Mouse (Mus musculus) spleen, postnatal 14 days (tissue): ENCODE data around the gene Bhlha15.

ENCODE experiments used
- DNase-seq, 2 experiments: peaks; one replicate each; pipeline ENCODE4 v3.0.0; 2021 to 2022; ENCODE audit warnings: low spot score in 2 of 2

Gene Bhlha15

DNA sequence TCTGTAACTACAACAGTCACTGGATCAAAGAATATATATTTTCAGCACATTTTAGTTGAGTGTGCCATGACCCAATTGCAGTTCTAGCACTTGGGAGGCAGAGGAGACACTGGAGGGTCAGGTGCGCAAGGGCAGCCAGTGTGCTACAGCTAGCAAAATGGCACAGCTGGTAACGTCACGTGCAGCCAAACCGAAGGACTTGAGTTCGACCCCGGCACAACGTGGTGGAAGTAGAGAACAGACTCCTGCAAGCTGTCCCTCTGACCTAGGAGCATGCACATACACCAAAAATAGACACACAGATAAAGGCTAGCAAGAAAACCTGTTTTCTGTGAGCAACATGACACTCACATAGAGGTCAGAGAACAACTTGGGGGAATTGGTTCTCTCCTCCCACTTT is 759 bp upstream of the Bhlha15 start:
- DNase-seq, result no peak

DNA sequence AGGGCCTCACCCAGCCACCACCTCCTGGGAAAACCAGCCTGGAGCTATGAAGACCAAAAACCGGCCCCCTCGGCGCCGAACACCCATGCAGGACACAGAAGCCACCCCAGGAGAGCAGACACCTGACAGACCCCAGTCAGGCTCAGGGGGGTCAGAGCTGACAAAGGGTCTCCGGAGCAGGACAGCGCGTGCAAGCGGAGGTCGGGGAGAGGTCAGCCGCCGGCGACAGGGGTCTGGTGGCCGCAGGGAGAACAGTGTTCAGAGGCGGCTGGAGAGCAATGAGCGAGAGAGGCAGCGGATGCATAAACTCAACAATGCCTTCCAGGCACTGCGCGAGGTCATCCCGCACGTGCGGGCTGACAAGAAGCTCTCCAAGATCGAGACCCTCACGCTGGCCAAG is 940 bp downstream of the Bhlha15 start:
- DNase-seq, result no peak

- DNase-seq, result no peak
Observed at GRCm38 (mm10) chr5:144192673-144193072, 2.6 kb downstream of the Bhlha15 start.

DNA sequence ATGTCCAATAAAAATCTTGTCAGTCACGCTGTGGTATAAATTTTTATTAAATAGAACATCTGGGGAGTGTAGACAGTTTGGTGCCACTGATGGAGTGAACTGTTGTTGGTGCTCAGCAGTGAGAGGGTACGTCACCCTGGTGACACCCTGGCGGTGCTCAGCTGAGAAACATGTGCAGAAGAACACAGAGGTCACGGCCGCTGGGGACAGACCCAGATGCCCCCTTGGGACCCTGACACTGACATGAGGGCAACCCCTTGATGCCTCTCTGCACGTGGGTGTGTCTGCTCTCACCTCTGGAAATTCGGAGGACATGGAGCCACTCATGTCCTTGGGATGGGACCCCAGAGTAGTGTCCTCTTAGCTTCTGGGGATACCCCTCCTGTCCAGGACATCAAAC is 4.3 kb downstream of the Bhlha15 start:
- DNase-seq, result peak in 1 of 2 experiments; percentile 20

DNA sequence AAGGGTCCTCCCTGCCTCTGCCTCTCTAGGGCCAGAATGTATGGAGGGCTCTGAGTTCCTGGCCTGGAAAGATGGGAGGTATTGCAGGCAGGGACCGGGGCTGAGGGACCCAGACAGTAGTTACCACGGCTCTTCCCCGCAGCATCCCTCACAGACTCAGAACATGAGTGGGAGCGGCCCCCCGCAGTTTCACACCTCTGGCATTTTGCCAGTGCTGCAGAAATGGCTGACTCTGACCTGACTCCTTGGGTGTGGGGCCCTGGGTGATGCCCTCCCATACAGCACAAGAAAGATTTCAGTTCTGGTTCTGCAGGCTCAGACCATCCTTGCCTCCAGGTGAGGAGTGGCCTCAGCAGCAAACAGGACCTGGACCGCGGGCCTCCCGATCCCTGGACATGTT is 5.5 kb downstream of the Bhlha15 start:
- DNase-seq, result no peak

DNA sequence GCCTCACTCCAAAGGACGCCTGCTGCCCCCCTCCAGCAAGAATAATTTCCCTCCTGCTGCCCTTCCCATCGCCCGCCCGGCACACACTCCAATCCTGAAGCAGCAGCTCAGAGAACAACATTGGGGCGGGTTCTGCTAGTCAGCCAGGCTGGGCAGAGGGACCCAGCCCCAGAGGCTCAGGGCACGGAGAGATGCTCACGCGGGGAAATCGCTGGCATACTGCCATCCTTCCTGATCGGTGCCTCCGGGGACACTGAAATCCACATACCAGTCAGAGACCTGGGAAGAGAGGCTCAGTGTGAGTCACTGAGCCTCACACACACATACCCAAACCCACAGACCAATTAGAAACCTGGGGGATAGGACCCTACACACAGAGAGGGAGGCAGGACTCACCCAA is 10.5 kb downstream of the Bhlha15 start:
- DNase-seq, result no peak

- no peak for DNase-seq
Observed at GRCm38 (mm10) chr5:144202430-144202829, 12.3 kb downstream of the Bhlha15 start.

GRCm38 (mm10) chr5:144203398-144203959 is 13.4 kb downstream of the Bhlha15 start:
- DNase-seq, result no peak

- DNase-seq, result no peak
Observed at GRCm38 (mm10) chr5:144204303-144204702, 14.2 kb downstream of the Bhlha15 start.

GRCm38 (mm10) chr5:144204911-144205310 is 14.8 kb downstream of the Bhlha15 start:
- no peak for DNase-seq

DNA sequence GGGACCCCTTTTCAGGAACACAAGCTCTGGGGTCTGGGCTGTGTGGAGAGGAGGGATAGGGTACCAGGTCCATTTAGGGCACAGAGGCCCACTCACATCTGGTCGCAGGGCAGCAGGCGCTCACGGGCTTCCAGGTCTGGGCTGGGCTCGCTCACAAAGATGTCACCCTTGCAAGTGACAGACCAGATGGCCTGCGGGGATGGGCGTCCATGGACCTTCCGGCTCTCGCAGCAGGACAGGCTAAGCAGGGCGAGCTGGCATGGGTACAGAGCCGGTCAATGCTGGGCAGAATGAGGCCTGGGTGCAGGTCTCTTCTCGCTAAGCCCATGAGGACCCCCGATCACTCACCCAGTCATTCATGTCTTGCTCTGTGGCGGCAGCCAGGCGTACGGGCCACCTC is 16.0 kb downstream of the Bhlha15 start:
- no peak for DNase-seq

DNA sequence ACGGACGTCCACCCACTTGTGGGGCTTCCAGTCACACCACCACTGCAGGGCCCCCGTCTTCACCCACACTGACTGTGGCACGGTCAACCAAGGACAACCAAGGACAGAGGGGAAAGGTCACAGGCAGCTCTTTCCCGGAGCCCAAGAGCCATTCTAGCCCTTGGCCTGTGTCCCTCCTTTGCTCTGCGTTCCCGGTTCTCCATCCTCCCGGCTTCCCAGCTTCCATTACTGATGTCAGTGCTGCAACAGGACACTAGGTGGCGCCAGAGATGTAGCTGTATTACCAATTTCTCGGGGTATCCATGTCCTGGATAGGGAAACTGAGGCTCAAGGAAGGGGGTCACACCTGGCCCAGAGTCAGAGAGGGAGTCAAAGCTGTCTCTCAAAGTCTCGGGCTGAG is 17.4 kb downstream of the Bhlha15 start:
- peak in 1 of 2 experiments; percentile 22 for DNase-seq

GRCm38 (mm10) chr5:144214453-144214852 is 24.4 kb downstream of the Bhlha15 start:
- DNase-seq, result peak; percentile 31 to 55

DNA sequence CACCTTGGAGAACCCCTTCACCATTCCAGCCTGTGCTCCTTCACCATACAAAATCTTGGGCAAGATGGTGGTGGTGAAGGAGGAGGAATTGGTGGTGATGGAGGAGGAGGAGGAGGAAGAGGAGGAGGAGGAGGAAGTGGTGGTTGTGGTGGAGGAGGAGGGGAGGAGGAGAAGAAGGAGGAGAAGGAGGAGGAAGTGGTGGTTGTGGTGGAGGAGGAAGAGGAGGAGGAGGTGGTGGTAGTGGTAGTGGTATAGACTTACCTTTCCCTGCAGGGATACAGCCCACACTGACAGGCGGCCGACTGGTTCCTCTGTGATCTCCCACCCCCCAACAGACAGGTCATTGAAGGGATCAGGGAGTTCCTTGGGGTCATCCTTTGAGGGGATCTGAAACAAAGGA is 25.9 kb downstream of the Bhlha15 start:
- DNase-seq, result no peak

- no peak for DNase-seq
Observed at GRCm38 (mm10) chr5:144218061-144218460, 28.0 kb downstream of the Bhlha15 start.

GRCm38 (mm10) chr5:144219306-144219705 is 29.2 kb downstream of the Bhlha15 start:
- DNase-seq, result no peak

GRCm38 (mm10) chr5:144219936-144220335 is 29.9 kb downstream of the Bhlha15 start:
- DNase-seq, result no peak

GRCm38 (mm10) chr5:144221305-144221704 is 31.2 kb downstream of the Bhlha15 start:
- DNase-seq, result no peak

- no peak for DNase-seq
Observed at GRCm38 (mm10) chr5:144222811-144223502, 32.9 kb downstream of the Bhlha15 start.

DNA sequence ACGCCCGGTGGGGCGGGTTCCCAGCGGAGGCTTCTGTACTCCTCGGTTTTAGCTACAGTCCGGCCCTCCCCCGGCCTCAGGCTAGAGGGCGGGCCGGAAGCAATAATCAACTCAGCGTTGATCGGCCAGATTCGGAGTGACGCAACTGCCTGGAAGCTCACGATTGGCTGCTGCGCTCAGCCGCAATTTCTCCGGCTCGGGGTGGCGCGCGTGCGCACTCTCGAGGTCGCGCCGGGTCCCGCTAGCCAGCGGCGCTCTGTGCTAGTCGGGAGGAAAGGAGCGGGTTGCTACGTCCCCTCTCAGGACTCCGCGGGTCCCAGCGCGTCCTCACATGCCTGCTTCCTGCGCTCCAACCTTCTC is 33.4 kb downstream of the Bhlha15 start, which contains the start of gene Tecpr1:
TSS of gene Tecpr1 (minus strand) at position 113 of the 360 bp plus-strand sequence.
- DNase-seq, result peak; percentile 78 to 86

DNA sequence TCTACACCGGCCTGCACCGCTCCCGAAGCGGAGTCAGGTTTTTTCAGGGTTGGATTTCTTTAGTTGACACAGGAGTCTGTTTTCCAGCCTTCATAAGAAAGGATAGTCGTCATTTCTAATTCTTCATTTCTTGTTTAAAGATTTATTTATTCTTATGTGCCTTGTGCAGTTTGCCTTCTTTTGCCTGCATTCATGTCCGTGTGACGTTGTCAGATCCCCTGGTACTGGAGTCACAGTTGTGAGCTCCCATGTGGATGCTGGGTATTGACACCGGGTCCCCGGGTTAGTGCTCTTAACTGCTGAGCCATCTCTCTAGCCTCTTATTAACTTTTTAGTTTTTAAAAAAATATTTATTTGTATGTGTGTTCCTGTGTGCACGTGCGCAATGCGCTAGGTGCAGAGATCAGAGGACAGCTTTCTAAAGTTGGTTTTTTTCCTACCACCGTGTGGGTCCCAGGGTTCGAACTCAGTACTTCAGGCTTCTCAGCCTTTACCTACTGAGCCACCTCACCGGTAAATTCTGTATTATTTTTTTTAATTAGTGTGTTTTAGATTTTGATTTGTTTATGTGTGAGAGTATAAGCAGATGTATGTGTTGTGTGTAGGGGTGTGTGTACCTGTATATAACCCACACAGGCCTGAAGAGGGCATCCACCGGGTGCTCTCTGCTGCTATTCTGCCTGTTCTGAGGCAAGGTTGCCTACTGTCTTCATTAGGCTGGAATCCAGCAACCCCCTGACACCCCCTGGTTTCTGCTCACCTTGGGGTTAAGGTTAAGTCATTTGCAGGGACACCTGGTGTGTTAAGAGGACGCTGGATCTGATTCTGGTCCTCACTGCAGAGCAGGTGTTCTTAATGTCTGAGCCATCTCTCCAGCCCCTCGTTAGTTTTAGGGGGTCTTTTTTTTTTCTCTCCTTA is 34.1 kb downstream of the Bhlha15 start:
- no peak for DNase-seq

DNA sequence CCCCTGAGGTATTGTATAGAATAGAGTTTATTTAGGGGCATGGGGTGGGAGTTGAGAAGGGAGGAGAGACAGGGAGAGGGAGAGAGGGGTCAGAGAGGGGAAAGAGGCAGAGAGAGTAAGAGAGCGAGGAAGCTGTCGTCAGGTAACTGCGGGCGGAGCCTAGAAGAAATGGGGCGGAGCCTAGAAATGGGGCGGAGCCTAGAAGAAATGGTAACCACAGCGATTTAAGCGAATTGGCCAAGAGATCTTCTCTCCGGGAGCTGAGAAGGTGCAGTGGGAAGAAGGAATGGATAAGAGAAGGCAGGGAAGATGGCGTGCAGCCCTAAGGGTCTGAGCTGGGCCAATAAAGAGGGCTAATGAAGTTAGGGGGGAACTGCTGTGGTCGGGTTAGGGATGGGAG is 36.1 kb downstream of the Bhlha15 start:
- DNase-seq, result no peak

GRCm38 (mm10) chr5:144230216-144230615 is 40.1 kb downstream of the Bhlha15 start:
- DNase-seq, result no peak
